Mouse (Mus musculus): ENCODE data around the gene Gm20388.

GRCm38 (mm10) chr8:121451404-121452076 lies 1540.9 kb downstream of the Gm20388 start:
- TF ChIP-seq CTCF (IDR thresholded peaks at IDR 0.05; ENCODE audit: control insufficient read depth, insufficient read depth, low read length) (no peak), POLR2A (IDR thresholded peaks at IDR 0.05; ENCODE audit: borderline replicate concordance, control insufficient read depth, low read depth, low read length) (no peak)

Measured in bone marrow, adult 2 months (tissue).